Mouse (Mus musculus) liver, embryonic 14.5 days (tissue): ENCODE data around the gene Zbtb39. TPM values are rescaled to one million over a fixed set of nuclear protein-coding genes. Genes with fewer than 3 reads are reported as not detected.

Experiments
- ATAC-seq: fragments of 200-750 bp; cut with Nextera tagmentation; 2 replicates; pipeline ENCODE4 v1.8.0; 2017; ENCODE audit warnings: moderate number of reproducible peaks, mild to moderate bottlenecking, moderate library complexity; ENCODE audit not compliant: insufficient read depth
- DNase-seq, 3 experiments: peaks; one replicate each; pipeline ENCODE4 v3.0.0-alpha.2; 2012 to 2013; ENCODE audit warnings: low read depth in 3 of 3, low spot score in 3 of 3
- H3K27ac ChIP-seq: fragments of 300-500 bp; sonication (generic); 2 replicates; pipeline ENCODE4 v1.5.1; 2014; ENCODE audit warnings: moderate library complexity, mild to moderate bottlenecking, control low read depth, inconsistent platforms
- H3K27me3 ChIP-seq: fragments of 300-500 bp; sonication (generic); 2 replicates; pipeline ENCODE4 v1.6.1; 2014; ENCODE audit warnings: mild to moderate bottlenecking, low read length, moderate library complexity; ENCODE audit not compliant: control insufficient read depth, insufficient read depth
- H3K36me3 ChIP-seq: fragments of 300-500 bp; sonication (generic); replicated peaks from 2 replicates; pipeline ENCODE4 v1.6.1; 2014; ENCODE audit warnings: low read depth; ENCODE audit not compliant: control insufficient read depth, insufficient read depth
- H3K4me1 ChIP-seq, 2 experiments: fragments of 200-500 bp in 1 of 2; fragments of 300-500 bp in 1 of 2; sonication (generic) in 1 of 2; replicated peaks; 2 replicates each; pipeline ENCODE4 v1.6.1; 2012 to 2014; ENCODE audit warnings: antibody characterized with exemption in 1 of 2, inconsistent platforms in 1 of 2, low read length in 1 of 2; ENCODE audit not compliant: control insufficient read depth in 2 of 2, insufficient read depth in 2 of 2
- H3K4me2 ChIP-seq: fragments of 300-500 bp; sonication (generic); 2 replicates; pipeline ENCODE4 v1.6.1; 2014; ENCODE audit warnings: low read depth, mild to moderate bottlenecking, control low read depth, moderate library complexity
- H3K4me3 ChIP-seq, 2 experiments: fragments of 200-500 bp in 1 of 2; fragments of 300-500 bp in 1 of 2; sonication (generic) in 1 of 2; 2 replicates each; pipeline ENCODE4 v1.5.1; 2012 to 2014; ENCODE audit warnings: low read depth in 2 of 2, low read length in 2 of 2, mild to moderate bottlenecking in 2 of 2, control low read depth in 1 of 2, inconsistent platforms in 1 of 2, moderate library complexity in 1 of 2; ENCODE audit not compliant: insufficient read depth in 1 of 2
- H3K9ac ChIP-seq: fragments of 300-500 bp; sonication (generic); replicated peaks from 2 replicates; pipeline ENCODE4 v1.6.1; 2014; ENCODE audit warnings: mild to moderate bottlenecking, control low read depth, moderate library complexity
- H3K9me3 ChIP-seq: fragments of 300-500 bp; sonication (generic); 2 replicates; pipeline ENCODE4 v1.6.1; 2016; ENCODE audit warnings: low read length, mixed read lengths; ENCODE audit not compliant: control insufficient read depth
- CTCF ChIP-seq: IDR thresholded peaks from 2 replicates; pipeline ENCODE4 v1.5.1; 2016; ENCODE audit warnings: antibody characterized with exemption, low read depth, control low read depth
- EP300 ChIP-seq: IDR thresholded peaks from 2 replicates; pipeline ENCODE4 v1.6.1; 2016; ENCODE audit warnings: antibody characterized with exemption, low read depth
- WGBS: fragments of 180-500 bp; shearing (Covaris S2); extraction: QIAGEN DNeasy Blood & Tissue Kit; methylation state at CpG from one replicate; pipeline ENCODE4 v1.1.7; 2014; ENCODE audit not compliant: insufficient replicate concordance; 5-methylcytosine and 5-hydroxymethylcytosine counted together
- polyA plus RNA-seq, 2 experiments: library from polyadenylated mRNA; depleted of rRNA in 1 of 2; stranded (reverse) in 1 of 2; unstranded in 1 of 2; fragments of >200 nt; fragmentation: Nextera tagmentation in 1 of 2; extraction: Ambion mirVana in 1 of 2; gene quantifications; 2 replicates each; pipeline versions ENCODE4 v1.2.1 to v1.2.3; 2012 to 2014

Gene Zbtb39
- polyA plus RNA-seq, 2 experiments, result 0.83 to 2.1 TPM

DNA sequence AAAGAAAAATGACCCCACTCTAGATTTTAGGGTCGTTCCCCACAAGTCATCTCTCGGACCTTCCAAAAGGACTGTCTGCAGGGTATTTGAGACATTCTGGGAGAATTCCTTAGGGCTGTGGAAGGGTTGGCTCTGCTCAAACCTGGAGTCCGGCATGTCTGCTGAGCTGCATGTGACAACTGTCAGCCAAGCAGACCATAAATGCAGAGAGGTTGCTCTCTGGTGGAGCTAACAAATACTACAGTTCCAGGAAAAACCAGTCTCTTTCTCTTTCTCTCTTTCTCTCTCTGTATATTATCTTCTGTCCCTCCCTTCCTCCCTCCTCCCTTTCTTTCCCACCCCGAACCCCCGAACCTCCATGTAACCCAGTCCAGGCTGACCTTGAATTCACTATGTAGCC, 4.9 kb upstream of the Zbtb39 start:
- Histone ChIP-seq H3K9me3 (no peaks in the 10 kb centered on the region), H3K4me2 (no peak overlapping the region; the same call in 1 of the 2 replicates), H3K4me1 (peaks cover 60 to 66% of the 10 kb centered on the region in 2 experiments), H3K27me3 (no peaks in the 10 kb centered on the region), H3K27ac (no peak overlapping the region), H3K4me3 (no peak overlapping the region), H3K9ac (no peak overlapping the region; the same call in 1 of the 2 replicates), H3K36me3 (no peaks in the 10 kb centered on the region)
- DNase-seq (no peak), ATAC-seq (no peak)
- TF ChIP-seq CTCF (peak; percentile 66), EP300 (no peak)
- WGBS, result 23% methylated on average over 5 of the region's 5 CpGs

DNA sequence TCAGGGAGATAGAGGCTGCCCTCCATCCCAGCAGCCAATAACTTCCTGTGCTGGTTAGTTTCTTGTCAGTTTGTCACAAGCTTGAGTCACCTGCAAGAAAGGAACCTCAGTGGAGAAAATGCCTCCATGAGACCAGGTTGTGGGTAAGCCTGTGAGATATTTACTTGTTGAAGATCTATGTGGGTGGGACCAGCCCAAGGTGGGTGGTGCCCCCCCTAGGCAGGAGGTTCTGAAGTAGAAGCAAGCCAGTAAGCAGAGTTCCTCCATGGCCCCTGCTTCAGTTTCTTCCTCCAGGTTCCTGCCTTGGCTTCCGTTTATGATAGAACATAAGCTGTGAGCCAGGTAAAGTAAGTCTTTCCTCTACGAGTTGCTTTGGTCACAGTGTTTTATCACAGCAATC, 3.1 kb upstream of the Zbtb39 start:
- ATAC-seq, result no peak
- Histone ChIP-seq H3K36me3 (no peaks in the 10 kb centered on the region), H3K4me1 (peaks cover 47 to 54% of the 10 kb centered on the region in 2 experiments), H3K9me3 (no peaks in the 10 kb centered on the region), H3K27me3 (no peaks in the 10 kb centered on the region), H3K27ac (no peak overlapping the region), H3K4me2 (no peak overlapping the region), H3K4me3 (no peak overlapping the region), H3K9ac (no peak overlapping the region)
- no peak for DNase-seq
- WGBS, result 27% methylated on average over 2 of the region's 2 CpGs
- TF ChIP-seq EP300 (no peak), CTCF (no peak)

DNA sequence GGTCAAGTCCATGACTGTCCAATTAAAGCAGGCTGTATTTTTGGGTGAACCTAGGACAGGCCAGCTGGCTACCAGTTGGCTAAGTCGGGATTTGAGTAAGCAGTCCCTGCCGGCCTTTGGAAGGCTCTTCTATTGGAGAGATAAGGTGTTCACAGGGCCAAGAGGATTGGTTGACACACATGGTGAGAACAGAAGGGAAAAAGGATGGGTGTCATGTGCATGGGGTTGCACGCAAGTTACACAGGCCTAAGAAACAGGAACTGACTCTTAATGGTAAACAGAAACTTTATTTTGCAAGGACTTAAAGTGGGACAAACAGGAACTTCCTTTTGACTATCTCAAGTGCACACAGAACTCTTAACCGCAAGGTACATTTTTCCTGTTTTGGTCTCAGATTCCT, 2.4 kb upstream of the Zbtb39 start:
- peaks cover 4% of the 10 kb centered on the region for H3K36me3 ChIP-seq
- ATAC-seq, result no peak
- 33% methylated on average over 4 of the region's 4 CpGs for WGBS
- no peak overlapping the region for H3K4me2 ChIP-seq
- TF ChIP-seq EP300, result no peak
- no peak for TF ChIP-seq CTCF
- 0 out of 2 replicates have a peak overlapping the region, but pooled peaks have one; percentile 25 for H3K9ac ChIP-seq
- H3K27ac ChIP-seq, result peak overlapping the region; percentile 26
- no peak overlapping the region for H3K4me3 ChIP-seq
- no peaks in the 10 kb centered on the region for H3K9me3 ChIP-seq
- peaks cover 40 to 48% of the 10 kb centered on the region in 2 experiments for H3K4me1 ChIP-seq
- H3K27me3 ChIP-seq, result no peaks in the 10 kb centered on the region
- DNase-seq, result no peak

- Histone ChIP-seq H3K4me2 (no peak overlapping the region), H3K27ac (no peak overlapping the region)
These were observed 1.8 kb upstream of the Zbtb39 start for GRCm38 (mm10) chr10:127737552-127737951.

DNA sequence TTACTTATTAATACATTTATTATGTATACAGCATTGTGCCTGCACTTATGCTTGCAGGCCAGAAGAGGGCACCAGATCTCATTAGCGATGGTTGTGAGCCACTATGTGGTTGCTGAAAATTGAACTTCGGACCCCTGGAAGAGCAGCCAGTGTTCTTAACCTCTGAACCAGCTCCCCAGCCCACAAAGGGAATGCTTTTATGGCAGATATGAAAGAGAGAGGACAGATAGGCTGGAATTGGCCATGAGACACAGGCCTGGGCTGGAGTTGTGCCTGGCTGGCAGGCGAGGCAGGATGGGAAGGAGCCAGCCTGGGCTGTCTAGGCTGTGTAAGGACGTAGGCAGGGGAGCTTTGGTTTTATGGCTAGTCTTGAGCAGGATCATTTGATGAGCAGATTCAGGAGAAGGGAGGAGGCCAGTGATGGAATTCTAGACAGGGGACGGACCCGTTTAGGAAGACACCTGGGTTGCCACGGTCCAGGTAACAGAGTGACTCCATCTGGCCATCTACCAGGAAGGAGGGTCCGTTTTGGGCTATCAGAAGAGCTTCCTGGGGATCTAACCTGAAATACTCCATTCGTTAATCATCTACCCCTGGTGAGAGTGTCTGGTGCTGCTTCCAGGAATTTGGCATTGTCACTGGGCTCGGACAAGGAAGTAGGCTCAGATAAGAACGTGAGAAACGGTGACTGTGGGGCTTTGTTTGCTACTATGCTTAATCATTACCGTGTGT, 1.0 kb upstream of the Zbtb39 start:
- WGBS, result 21% methylated on average over 13 of the region's 13 CpGs
- TF ChIP-seq EP300 (0 out of 2 replicates have a peak, but pooled peaks have one; percentile 11), CTCF (peak; percentile 86)
- Histone ChIP-seq H3K4me3 (peak overlapping the region in 1 of 2 experiments; percentile 82; a peak in 2 of 4 replicates), H3K9me3 (no peaks in the 10 kb centered on the region), H3K4me1 (peaks cover 36 to 44% of the 10 kb centered on the region in 2 experiments), H3K27ac (peak overlapping the region; percentile 45), H3K4me2 (peak overlapping the region; percentile 75), H3K9ac (peak overlapping the region; percentile 79; the same call in 1 of the 2 replicates), H3K36me3 (peaks cover 15% of the 10 kb centered on the region), H3K27me3 (no peaks in the 10 kb centered on the region)
- DNase-seq (peak in 2 of 3 experiments; percentile 55 to 63), ATAC-seq (peak; percentile 40; the same call in 1 of the 2 replicates)

More at GRCm38 (mm10) chr10:127737552-127737951, 1.8 kb upstream of the Zbtb39 start:
- no peak overlapping the region for H3K9ac ChIP-seq
- H3K4me3 ChIP-seq, result no peak overlapping the region
- H3K27me3 ChIP-seq, result no peaks in the 10 kb centered on the region
- DNase-seq (no peak), ATAC-seq (no peak)
- WGBS, result 11% methylated on average over 2 of the region's 2 CpGs
- peaks cover 10% of the 10 kb centered on the region for H3K36me3 ChIP-seq
- TF ChIP-seq CTCF (no peak), EP300 (no peak)
- no peaks in the 10 kb centered on the region for H3K9me3 ChIP-seq
- H3K4me1 ChIP-seq, result peaks cover 39 to 45% of the 10 kb centered on the region in 2 experiments
